Mouse (Mus musculus): Measurements from ENCODE around the gene Astn2. TPM values are rescaled to one million over a fixed set of nuclear protein-coding genes. Genes with fewer than 3 reads are reported as not detected.

Astn2 gene
- polyA plus RNA-seq, 1 experiment: not detected

- Histone ChIP-seq H3K4me1 (no peaks in the 10 kb centered on the region), H3K27me3 (replicated peaks) (no peaks in the 10 kb centered on the region), H3K36me3 (replicated peaks; ENCODE audit: low read length) (no peaks in the 10 kb centered on the region), H3K9me3 (peaks cover 7% of the 10 kb centered on the region; the same call in 1 of the 2 replicates), H3K4me3 (replicated peaks) (no peak overlapping the region)
- no peak for TF ChIP-seq FLI1 (IDR thresholded peaks at IDR 0.05; ENCODE audit: low read length)
- TF ChIP-seq GATA1 (IDR thresholded peaks at IDR 0.05; ENCODE audit: borderline replicate concordance, low read length): no peak
Measured at GRCm38 (mm10) chr4:65402836-65403634, 1001.4 kb downstream of the Astn2 start.

GRCm38 (mm10) chr4:65402286-65402685 is 1002.1 kb downstream of the Astn2 start:
- H3K9me3 ChIP-seq: peaks cover 7% of the 10 kb centered on the region; the same call in 1 of the 2 replicates
- H3K4me3 ChIP-seq (replicated peaks): no peak overlapping the region
- TF ChIP-seq FLI1 (IDR thresholded peaks at IDR 0.05; ENCODE audit: low read length) (no peak), GATA1 (IDR thresholded peaks at IDR 0.05; ENCODE audit: borderline replicate concordance, low read length) (no peak)
- no peaks in the 10 kb centered on the region for H3K36me3 ChIP-seq (replicated peaks; ENCODE audit: low read length)
- no peaks in the 10 kb centered on the region for H3K27me3 ChIP-seq (replicated peaks)
- H3K4me1 ChIP-seq: no peaks in the 10 kb centered on the region

- Histone ChIP-seq H3K36me3 (replicated peaks; ENCODE audit: low read length) (no peaks in the 10 kb centered on the region), H3K4me3 (replicated peaks) (no peak overlapping the region), H3K4me1 (no peaks in the 10 kb centered on the region), H3K27me3 (replicated peaks) (no peaks in the 10 kb centered on the region), H3K9me3 (peaks cover 7% of the 10 kb centered on the region; the same call in 1 of the 2 replicates)
- TF ChIP-seq GATA1 (IDR thresholded peaks at IDR 0.05; ENCODE audit: borderline replicate concordance, low read length): no peak
- no peak for TF ChIP-seq FLI1 (IDR thresholded peaks at IDR 0.05; ENCODE audit: low read length)
Measured at GRCm38 (mm10) chr4:65399457-65399856, 1005.0 kb downstream of the Astn2 start.

GRCm38 (mm10) chr4:65396806-65397205 is 1007.6 kb downstream of the Astn2 start:
- no peak for TF ChIP-seq FLI1 (IDR thresholded peaks at IDR 0.05; ENCODE audit: low read length)
- no peak for TF ChIP-seq GATA1 (IDR thresholded peaks at IDR 0.05; ENCODE audit: borderline replicate concordance, low read length)
- H3K4me3 ChIP-seq (replicated peaks): no peak overlapping the region
- peaks cover 4% of the 10 kb centered on the region; the same call in 1 of the 2 replicates for H3K9me3 ChIP-seq
- no peaks in the 10 kb centered on the region for H3K27me3 ChIP-seq (replicated peaks)
- no peaks in the 10 kb centered on the region for H3K4me1 ChIP-seq
- H3K36me3 ChIP-seq (replicated peaks; ENCODE audit: low read length): no peaks in the 10 kb centered on the region

- Histone ChIP-seq H3K36me3 (replicated peaks; ENCODE audit: low read length) (no peaks in the 10 kb centered on the region), H3K4me1 (no peaks in the 10 kb centered on the region), H3K27me3 (replicated peaks) (no peaks in the 10 kb centered on the region), H3K4me3 (replicated peaks) (no peak overlapping the region), H3K9me3 (no peaks in the 10 kb centered on the region)
- TF ChIP-seq FLI1 (IDR thresholded peaks at IDR 0.05; ENCODE audit: low read length) (no peak), GATA1 (IDR thresholded peaks at IDR 0.05; ENCODE audit: borderline replicate concordance, low read length) (no peak)
Measured at GRCm38 (mm10) chr4:65391001-65391400, 1013.4 kb downstream of the Astn2 start.

GRCm38 (mm10) chr4:65383070-65383469 is 1021.3 kb downstream of the Astn2 start:
- no peaks in the 10 kb centered on the region for H3K27me3 ChIP-seq (replicated peaks)
- no peaks in the 10 kb centered on the region for H3K36me3 ChIP-seq (replicated peaks; ENCODE audit: low read length)
- H3K4me3 ChIP-seq (replicated peaks): no peak overlapping the region
- H3K9me3 ChIP-seq: peaks cover 10% of the 10 kb centered on the region; the same call in 1 of the 2 replicates
- H3K4me1 ChIP-seq: no peaks in the 10 kb centered on the region
- TF ChIP-seq GATA1 (IDR thresholded peaks at IDR 0.05; ENCODE audit: borderline replicate concordance, low read length) (no peak), FLI1 (IDR thresholded peaks at IDR 0.05; ENCODE audit: low read length) (no peak)

GRCm38 (mm10) chr4:65379461-65379860 is 1025.0 kb downstream of the Astn2 start:
- H3K36me3 ChIP-seq (replicated peaks; ENCODE audit: low read length): no peaks in the 10 kb centered on the region
- H3K4me1 ChIP-seq: no peaks in the 10 kb centered on the region
- H3K27me3 ChIP-seq (replicated peaks): no peaks in the 10 kb centered on the region
- peaks cover 10% of the 10 kb centered on the region; the same call in 1 of the 2 replicates for H3K9me3 ChIP-seq
- no peak for TF ChIP-seq FLI1 (IDR thresholded peaks at IDR 0.05; ENCODE audit: low read length)
- H3K4me3 ChIP-seq (replicated peaks): no peak overlapping the region

GRCm38 (mm10) chr4:65376571-65376970 is 1027.8 kb downstream of the Astn2 start:
- no peak for TF ChIP-seq FLI1 (IDR thresholded peaks at IDR 0.05; ENCODE audit: low read length)
- TF ChIP-seq GATA1 (IDR thresholded peaks at IDR 0.05; ENCODE audit: borderline replicate concordance, low read length): no peak
- no peaks in the 10 kb centered on the region for H3K4me1 ChIP-seq
- no peak overlapping the region for H3K4me3 ChIP-seq (replicated peaks)
- no peaks in the 10 kb centered on the region for H3K36me3 ChIP-seq (replicated peaks; ENCODE audit: low read length)
- H3K27me3 ChIP-seq (replicated peaks): no peaks in the 10 kb centered on the region
- H3K9me3 ChIP-seq: peaks cover 7% of the 10 kb centered on the region; the same call in 1 of the 2 replicates

- Histone ChIP-seq H3K27me3 (replicated peaks) (no peaks in the 10 kb centered on the region), H3K9me3 (0 out of 2 replicates have a peak, but pooled peaks cover 3% of the 10 kb centered on the region), H3K4me1 (no peaks in the 10 kb centered on the region), H3K36me3 (replicated peaks; ENCODE audit: low read length) (no peaks in the 10 kb centered on the region), H3K4me3 (replicated peaks) (no peak overlapping the region)
- TF ChIP-seq GATA1 (IDR thresholded peaks at IDR 0.05; ENCODE audit: borderline replicate concordance, low read length): no peak
- TF ChIP-seq FLI1 (IDR thresholded peaks at IDR 0.05; ENCODE audit: low read length): no peak
Measured at GRCm38 (mm10) chr4:65373841-65374240, 1030.6 kb downstream of the Astn2 start.

GRCm38 (mm10) chr4:65372731-65373130 is 1031.7 kb downstream of the Astn2 start:
- Histone ChIP-seq H3K4me1 (no peaks in the 10 kb centered on the region), H3K9me3 (no peaks in the 10 kb centered on the region), H3K4me3 (replicated peaks) (no peak overlapping the region), H3K36me3 (replicated peaks; ENCODE audit: low read length) (no peaks in the 10 kb centered on the region), H3K27me3 (replicated peaks) (no peaks in the 10 kb centered on the region)
- TF ChIP-seq GATA1 (IDR thresholded peaks at IDR 0.05; ENCODE audit: borderline replicate concordance, low read length) (no peak), FLI1 (IDR thresholded peaks at IDR 0.05; ENCODE audit: low read length) (no peak)
